Mouse (Mus musculus) induced T-regulatory cell, adult 2 months (primary cell): ENCODE measurements around the gene Mfsd4b5.
"Not testable (repeated sequence)": the region's sequence is repeated elsewhere in the genome, so short reads cannot be mapped to it uniquely, and the experiment has no call there.

Experiments used
- DNase-seq: peaks from one replicate; pipeline ENCODE4 v3.0.0-alpha.2; 2012; ENCODE audit warnings: low read depth

The Mfsd4b5 gene

DNA sequence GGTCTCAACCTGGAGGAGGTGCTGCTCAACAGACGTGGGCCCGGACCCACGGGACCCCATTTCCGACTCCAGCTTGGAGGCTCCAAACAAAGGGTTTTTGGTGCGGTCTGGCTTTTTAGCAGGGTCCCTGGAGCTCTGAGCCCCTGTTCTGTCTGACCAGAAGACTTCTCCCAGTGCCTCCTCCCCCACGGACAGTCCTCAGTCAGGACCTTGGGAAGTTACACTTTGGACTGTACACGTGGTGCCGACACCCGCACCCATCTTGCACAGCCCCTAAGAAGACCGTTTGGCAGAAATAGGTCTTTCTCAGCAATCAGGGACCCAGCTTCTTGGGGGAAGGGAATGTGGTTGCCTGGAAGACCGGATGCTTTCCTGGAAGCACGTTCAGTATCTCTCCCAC is at the start of gene Mfsd4b5:
Gene Mfsd4b5 (minus strand): TSS at position 181 of the 400 bp plus-strand sequence.
- no peak for DNase-seq

DNA sequence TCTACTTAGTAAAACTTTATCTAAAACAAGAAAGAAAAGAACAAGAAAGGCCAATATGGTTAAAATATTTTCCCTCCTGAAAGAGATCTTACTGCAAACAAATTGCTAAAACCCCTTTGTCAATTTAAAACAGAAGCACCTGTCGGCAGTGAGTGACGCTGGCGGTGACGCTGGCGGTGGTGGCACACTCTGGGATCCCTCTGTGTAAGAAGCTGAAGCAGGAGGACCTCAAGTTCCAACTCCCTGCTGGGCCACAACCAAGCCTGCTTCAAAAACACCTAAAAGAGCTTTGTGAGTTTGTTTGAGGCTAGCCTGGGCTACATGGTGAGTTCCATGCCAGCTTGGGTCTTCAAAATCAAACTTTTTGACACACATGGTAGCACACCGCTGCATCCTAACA is 48.5 kb upstream of the Mfsd4b5 start:
- DNase-seq = no peak

DNA sequence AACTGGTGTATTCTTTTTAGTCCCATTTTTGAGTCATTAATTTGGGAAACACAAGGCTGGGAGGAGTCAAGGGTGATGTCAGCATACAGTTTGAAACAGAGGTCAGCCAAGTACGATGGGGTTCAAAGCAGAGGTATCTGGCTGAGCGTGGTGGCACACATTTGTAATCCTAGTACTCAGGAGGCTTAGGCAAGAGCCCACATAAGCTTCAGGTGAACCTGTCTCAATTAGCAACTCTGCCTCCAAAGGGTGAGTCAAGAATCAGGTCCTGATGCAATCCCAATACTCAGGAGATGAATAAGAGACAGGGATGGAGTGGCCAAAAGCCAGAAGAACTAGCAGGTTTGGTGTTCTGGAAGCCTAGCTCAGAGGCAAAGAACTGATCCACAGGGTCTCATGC is 46.5 kb upstream of the Mfsd4b5 start:
- DNase-seq = no peak

DNA sequence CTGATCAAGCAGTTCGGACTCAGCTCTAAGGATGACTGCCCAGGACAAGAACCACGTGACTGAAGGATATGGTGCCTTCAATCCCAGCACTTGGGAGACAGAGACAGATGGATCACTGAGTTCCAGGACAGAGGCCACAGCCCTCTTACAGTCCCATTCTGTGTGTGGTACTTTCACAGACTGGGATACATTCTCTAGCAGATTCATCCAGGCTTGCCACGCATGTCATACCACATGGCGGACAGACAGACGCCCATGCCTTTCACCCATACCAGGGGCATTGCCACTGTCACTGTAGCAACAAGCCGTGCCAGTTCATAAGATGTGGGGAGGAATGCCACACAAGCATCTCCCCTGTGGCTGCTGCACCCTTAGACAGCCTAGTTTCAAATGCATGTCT is 44.3 kb upstream of the Mfsd4b5 start:
- no peak for DNase-seq

DNA sequence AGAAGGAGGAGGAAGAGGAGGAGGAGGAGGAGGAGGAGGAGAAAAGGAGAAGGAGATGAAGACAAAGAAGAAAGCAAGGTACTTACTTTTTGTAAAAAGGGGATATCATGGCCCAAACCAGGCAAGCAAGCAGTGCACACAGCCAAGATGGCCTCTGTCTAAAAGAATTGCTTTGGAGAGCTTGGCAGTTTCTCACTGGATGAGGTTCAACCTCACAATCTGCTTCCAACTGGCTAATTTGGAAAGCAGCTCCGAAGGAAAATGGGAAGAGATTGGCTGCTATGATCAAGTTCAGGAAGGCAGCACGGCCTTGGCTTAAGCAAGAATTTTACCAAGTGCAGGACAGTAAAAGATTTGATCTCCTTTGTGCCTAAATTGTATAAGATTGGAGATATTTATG is 43.2 kb upstream of the Mfsd4b5 start:
- DNase-seq = no peak

DNA sequence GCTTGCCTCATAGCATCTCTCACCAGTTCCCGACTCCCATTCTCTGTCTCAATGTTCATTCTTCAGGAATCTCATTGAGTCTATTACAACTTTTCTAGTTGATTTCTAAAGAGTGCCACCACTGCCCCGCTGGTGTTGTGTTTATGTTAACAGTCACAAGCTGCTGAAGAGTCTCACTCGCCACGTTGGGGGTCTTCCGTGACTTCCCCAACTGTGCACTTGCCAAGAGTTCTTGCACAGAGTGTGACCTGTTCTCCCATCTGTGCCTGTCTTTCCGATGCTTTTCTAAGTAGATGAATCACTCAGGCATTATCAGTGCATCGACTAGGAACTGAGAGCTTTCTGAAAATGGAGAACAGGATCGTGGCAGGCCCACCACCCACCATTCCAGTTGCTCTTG is 41.6 kb upstream of the Mfsd4b5 start:
- DNase-seq = no peak

DNA sequence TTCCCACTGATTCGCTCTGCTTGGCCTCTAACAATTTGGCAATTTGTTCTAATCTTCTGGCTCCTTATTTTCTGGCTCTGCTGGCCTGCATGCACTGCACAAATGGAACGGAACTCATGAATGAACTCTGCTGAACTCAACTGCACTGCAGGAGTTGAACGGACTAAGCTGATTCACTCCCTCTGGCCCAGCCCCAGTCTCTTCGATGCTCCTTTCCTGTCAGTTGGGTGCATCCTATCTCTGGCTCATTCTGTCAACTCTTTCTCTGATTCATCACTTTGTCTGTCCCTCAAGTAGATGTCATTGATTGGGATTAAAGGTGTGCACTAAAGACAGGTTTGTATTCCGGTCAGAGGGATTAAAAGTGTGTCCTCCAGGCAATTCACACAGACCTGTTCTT is 40.1 kb upstream of the Mfsd4b5 start:
- no peak for DNase-seq

DNA sequence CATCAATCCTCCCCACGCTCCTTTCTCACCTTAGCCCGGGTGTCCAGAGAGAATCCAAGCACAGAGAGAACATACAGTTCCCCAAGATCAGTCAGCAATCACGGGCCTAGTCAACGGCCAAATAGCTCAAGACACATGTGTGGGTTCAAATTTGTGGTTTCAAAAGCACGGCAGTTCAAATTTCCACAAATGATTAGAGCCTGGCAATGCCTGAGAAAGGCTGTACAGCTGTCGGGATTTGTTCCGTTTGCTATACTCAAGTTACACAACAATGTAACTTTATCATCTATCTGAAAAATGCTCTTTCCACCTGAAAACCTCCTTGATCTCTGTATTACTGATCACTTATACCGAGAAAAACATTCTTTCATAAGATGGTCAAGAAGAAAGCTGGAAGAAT is 39.1 kb upstream of the Mfsd4b5 start:
- no peak for DNase-seq

DNA sequence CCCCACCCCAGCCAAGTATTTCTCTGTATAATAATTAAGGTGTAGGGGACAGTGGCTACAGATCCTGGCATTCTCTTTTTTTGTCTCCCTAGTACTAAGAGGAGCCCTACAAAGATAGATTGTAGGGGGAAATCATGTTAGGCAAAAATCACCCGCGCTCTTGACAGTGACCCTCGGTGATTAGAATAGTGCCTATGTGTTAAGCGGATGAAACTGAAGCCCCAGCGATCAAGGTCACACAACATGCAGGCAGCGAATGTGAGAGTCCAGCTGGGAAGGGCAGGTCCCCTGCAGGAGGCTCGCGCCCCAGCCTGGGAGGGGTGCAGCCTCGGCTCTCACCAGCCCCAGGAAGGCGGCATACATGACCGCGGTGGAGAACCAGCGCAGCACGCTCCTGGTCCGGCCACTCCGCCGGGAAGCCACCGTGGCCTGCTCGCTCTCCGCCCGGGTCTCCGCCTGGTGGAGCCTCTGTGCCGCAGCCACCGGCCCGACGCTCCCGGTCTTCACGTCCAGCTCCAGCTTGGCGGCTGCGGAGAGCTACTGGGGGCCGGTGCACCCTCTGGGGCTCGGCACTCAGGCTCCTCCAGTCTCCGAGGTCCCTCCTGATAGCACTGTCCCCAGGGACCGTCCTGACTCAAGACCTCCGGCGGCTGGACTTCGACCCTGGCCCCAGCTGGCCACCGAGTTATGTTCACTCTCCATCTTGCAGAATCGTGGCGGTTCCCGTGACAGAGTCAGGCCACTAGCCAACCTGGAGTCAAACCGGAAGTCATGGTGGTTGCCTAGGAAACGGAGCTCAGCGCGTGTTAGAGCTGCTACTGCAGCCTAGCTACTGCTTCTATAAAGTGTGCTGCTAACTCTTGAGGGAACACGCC is 38.3 kb upstream of the Mfsd4b5 start, which contains the start of gene Mfsd4b1:
Gene Mfsd4b1 (minus strand): TSS at position 715 of the 875 bp plus-strand sequence.
- DNase-seq = peak; percentile 90

DNA sequence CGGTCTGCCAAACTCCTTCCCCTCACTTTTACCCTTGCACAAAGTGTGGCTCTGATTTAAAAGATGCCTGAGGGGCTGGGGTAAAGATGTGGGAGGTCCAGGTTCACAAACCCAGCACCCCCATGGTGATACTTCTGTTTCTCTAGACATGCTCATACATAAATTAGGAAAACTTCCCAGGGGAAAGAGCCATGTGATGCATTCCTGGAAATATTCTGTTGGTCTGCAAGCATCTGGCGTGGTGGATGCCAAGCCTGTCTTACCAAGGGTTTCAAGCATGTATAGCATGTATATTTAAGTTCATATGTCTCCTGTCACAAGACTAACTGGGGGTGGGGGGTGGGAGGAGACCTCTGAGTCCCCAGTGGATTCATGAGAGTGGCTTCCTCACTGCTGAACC is 34.0 kb upstream of the Mfsd4b5 start:
- no peak for DNase-seq

DNA sequence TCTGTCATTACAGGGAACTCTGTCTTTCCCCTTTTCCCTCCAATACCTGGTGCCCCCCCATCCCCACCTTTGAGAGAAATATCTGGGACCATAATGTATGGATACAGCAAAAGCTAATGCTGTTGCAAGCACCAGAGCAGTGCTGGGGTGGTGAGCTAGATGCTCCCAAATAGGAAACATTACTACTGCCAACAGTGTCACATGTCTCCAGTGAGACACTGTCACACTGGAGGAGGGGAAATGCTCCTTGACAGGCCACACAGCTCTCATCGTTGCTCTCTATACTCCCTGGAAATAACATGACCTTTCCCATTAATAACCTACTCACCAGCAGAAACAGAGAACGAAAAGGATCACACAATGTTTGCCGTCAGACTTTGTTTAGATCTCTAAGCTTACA is 33.0 kb upstream of the Mfsd4b5 start:
- no peak for DNase-seq

DNA sequence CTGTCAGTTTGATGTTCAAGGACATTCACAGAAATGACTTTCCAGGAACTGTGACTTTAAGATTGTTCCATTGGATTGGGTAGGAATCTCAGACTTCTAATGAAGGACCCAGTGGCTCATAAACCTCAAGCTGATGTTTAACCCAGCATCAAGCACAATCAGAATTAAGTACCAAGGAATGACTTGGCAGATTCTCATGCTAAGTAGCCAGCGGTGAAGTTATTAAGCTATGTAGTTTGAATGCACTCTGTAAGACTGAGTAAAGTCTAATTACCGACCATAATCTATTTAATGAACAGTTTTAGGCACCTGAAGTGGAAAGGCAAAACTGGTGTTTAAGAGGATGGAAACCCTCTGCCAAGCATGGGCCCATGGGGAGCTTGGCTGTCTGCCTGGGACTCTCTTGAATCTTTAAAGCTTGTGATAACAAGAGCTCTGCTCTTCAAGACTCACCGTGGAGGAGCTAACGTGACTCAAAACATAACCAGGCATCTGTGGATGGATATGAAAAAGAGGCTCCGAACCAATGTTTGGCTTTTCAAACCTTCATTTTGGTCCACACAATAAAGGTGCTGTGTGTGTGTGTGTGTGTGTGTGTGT is 31.9 kb upstream of the Mfsd4b5 start:
- DNase-seq = no peak

DNA sequence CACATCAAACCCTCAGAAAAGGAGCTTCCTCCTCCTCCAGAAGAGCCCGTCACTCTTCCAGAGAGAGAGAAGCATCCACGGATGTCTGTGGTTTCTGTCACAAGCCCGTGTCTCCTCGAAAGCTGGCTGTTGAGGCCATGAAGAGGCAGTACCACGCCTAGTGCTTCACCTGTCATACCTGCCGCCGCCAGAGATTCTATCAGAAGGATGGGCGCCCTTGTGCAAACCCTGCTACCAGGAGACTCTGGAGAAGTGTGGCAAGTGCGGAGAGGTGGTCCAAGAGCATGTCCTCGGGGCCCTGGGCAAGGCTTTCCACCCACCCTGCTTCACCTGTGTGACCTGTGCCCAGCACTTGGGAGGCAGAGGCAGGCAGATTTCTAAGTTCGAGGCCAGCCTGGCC is 23.1 kb upstream of the Mfsd4b5 start:
- DNase-seq = no peak

DNA sequence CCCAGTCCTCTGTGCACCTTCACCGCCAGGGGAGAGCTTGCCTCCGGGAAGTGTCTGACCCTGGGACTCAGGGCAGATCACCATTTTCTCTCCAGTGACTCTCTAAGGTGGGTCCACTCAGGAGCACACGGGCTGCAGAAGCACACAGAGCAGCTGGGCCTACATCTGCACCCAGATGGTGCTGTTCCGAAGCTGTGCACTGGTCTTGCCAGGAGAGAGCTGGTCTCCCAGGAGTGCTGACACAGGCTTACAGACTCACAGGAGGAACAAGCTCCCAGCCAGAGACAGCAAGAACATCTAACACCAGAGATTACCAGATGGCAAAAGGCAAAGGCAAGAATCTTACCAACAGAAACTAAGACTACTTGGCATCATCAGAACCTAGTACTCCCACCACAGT is 22.4 kb upstream of the Mfsd4b5 start:
- DNase-seq = not testable (repeated sequence)

DNA sequence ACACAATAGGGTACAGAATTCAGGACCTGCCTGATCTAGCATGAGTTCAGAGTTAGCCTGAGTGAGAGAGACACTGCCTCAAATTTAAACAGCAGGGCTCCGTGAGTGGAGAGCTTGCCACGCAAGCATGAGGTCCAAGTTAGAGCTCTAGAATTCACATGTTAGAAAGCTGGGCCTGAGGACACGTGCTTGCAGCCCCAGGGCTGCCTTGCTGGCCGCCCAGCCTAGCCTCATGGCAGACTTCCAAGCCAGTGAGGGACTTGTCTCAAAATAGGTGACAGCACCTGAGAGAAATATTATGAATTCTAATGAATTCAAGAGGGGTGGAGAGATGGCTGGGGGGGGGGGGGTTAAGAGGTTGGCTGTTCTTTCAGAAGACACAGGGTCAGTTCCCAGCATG is 21.5 kb upstream of the Mfsd4b5 start:
- no peak for DNase-seq

DNA sequence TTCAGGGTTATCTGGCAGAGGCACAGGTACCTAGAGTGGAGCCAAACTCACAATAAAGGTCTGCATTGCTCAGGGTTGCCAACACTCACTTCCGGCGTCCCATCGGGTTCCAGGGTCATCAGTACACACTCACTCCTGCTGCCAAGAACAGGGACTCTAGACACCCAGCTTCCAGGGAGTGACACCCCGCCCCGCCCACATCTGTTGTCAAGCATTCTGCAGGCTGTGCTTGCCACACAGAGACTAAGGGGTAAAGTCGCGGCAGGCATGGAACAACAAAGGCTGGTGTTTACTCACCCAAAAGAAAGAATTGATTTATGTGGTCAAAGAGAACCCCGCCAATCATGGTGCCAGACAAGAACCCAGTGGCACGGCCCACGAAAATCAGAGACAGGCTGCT is 20.5 kb upstream of the Mfsd4b5 start:
- no peak for DNase-seq

DNA sequence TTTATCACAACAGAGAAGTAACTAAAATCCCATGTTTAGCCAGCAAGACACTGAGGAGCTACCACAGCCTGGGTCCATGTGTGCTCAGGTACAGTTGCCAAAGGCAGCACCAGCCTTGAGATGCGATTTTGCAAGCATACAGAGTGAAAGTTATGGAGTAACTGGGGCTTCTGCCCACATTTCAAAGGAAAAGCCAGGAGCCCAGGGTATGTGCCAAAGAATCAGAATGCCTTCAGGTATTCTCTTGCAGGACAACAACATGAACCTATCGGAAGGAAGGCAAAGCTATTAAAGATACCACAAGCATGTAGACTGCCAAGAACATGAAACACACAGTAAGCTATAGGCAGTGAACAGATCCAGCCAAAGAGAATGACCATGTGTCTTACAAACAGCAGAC is 14.3 kb upstream of the Mfsd4b5 start:
- no peak for DNase-seq

DNA sequence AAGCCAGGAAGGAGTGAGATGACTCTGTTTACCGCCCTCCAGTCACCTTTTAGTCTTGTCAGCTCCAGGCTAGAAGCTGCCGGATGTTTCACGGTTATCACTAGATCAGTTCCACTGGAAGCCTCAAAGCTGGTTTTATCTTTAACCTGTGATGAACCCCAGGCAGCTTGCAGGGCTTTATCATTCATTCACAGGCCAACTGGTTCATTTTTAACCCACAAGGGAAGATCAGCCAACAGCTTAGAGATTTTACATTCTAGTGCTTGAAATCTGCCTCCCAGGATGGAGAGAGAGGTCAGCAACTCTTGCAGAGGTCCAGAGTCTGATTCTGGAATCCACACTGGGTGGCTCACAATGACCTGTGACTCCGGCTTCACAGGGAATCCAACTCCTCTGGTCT is 4.7 kb upstream of the Mfsd4b5 start:
- peak; percentile 85 for DNase-seq

DNA sequence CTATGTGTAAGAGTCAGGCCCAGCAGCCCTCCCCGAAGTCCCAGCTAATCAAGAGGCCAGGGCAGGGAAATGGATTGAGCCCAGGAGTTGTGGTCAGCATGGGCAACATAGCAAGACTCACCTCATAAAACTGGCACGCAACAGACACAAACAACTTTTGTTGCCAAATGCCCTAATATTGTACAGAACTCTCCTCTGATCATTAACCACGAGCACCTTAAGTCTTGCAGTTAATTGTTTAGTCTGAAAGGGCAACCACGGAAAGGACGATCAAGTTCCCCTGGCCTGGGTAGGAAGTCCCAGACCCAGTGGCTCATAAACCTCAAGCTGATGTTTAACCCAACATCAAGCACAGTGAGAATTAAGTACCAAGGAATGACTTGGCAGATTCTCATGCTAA is 3.8 kb downstream of the Mfsd4b5 start:
- no peak for DNase-seq

DNA sequence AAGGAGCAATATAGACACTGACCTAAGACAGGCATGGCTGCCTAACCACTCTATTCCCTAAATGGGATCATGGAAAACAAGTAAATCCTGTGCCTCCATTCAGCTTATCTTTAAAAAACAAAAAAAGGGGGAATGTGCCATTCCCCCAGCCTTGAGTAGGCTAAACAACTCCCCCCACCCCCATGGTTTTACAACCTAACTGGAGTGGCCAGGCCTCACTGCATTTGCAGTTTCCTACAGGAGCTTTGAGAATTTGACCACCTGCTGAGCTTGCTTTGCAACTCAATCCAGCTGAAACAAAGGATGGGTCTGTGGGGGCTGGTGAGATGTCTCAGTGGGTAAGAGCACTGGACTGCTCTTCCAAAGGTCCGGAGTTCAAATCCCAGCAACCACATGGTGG is 8.2 kb downstream of the Mfsd4b5 start:
- no peak for DNase-seq

DNA sequence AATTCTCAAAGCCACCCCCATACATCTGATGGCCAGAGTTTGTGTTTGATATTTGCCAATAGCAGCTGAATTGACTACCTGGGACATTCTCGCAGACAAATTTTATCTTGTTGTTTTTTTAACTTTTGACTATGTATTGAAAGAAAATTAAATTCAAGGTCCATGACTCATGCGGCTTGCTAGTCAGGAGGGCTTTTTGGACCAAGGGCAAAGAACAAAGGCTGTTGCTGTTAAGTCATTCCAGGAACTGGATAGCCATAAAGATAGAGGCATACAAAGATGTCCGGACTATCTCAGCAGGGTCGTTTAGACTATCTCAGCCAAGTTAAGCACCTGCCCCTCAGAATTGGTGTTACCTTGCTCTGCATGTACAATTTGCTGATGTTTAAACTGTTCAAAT is 9.1 kb downstream of the Mfsd4b5 start:
- DNase-seq = no peak

DNA sequence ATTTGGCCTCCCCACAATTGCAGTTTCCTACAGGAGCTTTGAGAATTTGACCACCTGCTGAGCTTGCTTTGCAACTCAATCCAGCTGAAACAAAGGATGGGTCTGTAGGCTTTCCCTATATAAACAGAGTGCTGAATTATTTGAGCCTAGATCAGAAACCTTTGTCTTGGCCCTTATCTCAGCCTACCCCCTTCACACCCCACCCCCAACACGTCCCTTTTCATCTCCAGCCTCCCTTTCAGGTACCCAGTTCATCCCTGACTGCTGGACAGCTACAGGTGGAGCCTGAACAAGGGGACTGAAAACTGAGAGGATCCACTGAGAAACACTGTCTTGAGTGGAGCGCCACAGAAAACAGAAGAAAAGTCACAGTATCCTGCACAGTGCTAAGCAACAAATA is 10.7 kb downstream of the Mfsd4b5 start:
- DNase-seq = no peak

DNA sequence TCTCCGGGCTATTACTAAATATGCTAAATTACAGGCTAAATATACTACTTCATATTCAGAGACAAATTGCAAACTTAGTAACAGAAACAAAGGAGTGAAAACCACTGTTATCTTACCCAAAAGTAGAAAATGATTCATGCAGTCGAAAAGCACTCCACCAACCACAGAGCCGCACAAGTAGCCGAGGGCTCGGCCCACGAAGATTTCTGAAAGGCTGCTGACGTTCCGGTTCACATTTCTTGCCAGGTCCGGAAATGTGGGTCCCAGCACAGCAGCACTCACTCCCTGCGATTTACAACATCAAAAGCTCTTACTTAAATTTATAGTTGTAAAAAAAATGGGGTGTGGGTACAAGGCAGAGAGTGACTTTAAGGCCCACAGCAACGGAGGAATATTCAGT is 11.5 kb downstream of the Mfsd4b5 start:
- DNase-seq = peak; percentile 26

DNA sequence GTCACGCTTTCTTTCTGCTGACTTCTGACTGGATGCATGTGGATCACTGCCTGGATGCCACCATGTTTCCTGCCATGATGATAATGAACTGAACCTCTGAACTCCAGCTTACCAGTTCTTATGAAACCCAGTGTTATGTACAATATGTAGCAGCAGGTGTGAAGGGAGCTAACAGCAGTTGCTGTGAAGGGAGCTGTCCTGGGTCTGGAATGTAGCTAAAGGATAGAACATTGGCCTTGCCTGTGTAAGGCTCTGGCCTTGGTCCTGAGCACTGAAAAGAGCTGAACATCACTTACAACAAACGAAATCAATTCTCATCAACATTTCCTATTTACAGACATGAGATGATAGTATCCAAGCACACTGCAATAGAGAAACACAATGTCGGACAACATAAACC is 18.9 kb downstream of the Mfsd4b5 start:
- no peak for DNase-seq
